Mouse (Mus musculus) hindbrain, embryonic 12.5 days (tissue): ENCODE measurements around the gene Gm9573. TPM values are rescaled to one million over a fixed set of nuclear protein-coding genes. Genes with fewer than 3 reads are reported as not detected.
A peak's percentile ranks its signal among the peaks of the same experiment; 100 is the strongest.

Experiments
- ATAC-seq: fragments of 200-750 bp; cut with Nextera tagmentation; 2 replicates; pipeline ENCODE4 v1.8.0; 2017; ENCODE audit warnings: moderate TSS enrichment; ENCODE audit not compliant: low FRiP score
- H3K27ac ChIP-seq: fragments of 300-500 bp; sonication (generic); 2 replicates; pipeline ENCODE4 v1.5.1; 2016; ENCODE audit warnings: mild to moderate bottlenecking
- H3K27me3 ChIP-seq: fragments of 300-500 bp; sonication (generic); 2 replicates; pipeline ENCODE4 v1.6.1; 2016; ENCODE audit warnings: mild to moderate bottlenecking
- H3K36me3 ChIP-seq: fragments of 300-500 bp; sonication (generic); 2 replicates; pipeline ENCODE4 v1.6.1; 2016; ENCODE audit warnings: mild to moderate bottlenecking
- H3K4me1 ChIP-seq: fragments of 300-500 bp; sonication (generic); 2 replicates; pipeline ENCODE4 v1.6.1; 2016
- H3K4me2 ChIP-seq: fragments of 300-500 bp; sonication (generic); replicated peaks from 2 replicates; pipeline ENCODE4 v1.6.1; 2016; ENCODE audit warnings: mild to moderate bottlenecking
- H3K4me3 ChIP-seq: fragments of 300-500 bp; sonication (generic); 2 replicates; pipeline ENCODE4 v1.5.1; 2016; ENCODE audit warnings: mild to moderate bottlenecking
- H3K9ac ChIP-seq: fragments of 300-500 bp; sonication (generic); 2 replicates; pipeline ENCODE4 v1.6.1; 2016; ENCODE audit warnings: mild to moderate bottlenecking, moderate library complexity
- H3K9me3 ChIP-seq: fragments of 300-500 bp; sonication (generic); replicated peaks from 2 replicates; pipeline ENCODE4 v1.6.1; 2016; ENCODE audit warnings: mild to moderate bottlenecking
- WGBS: fragments of 180-500 bp; shearing (Covaris S2); methylation state at CpG from one replicate; pipeline ENCODE4 v1.1.7; 2016; 5-methylcytosine and 5-hydroxymethylcytosine counted together
- polyA plus RNA-seq: library from polyadenylated mRNA; unstranded; fragments of >200 nt; fragmentation: Nextera tagmentation; extraction: Ambion mirVana; gene quantifications from 2 replicates; pipeline ENCODE4 v1.2.1, GENCODE M21; 2016

Gene Gm9573
- polyA plus RNA-seq = not detected in 2 replicates

DNA sequence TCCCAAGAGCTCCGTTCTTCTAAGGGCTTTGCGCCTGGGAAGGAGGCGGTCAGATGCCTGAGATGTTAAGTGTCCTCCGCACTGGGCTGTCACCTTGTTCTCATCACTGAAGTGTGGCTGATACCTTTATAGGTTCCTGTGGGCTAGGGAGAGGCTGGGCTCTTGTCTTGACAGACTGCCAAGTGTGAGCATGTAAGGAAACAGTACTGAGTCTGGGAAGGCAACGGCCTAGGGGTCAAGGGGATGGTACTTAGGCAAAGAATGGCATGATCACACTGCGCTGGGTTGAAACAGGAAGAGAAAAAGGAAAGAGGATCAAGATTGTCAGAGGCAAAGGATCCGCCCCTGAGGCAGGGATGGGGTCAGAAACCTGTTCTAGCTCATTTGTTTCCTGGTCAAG is at the start of gene Gm9573:
Gene Gm9573, minus strand, starts transcription at position 101 of the 400 bp plus-strand sequence.
- Histone ChIP-seq H3K4me1 (no peaks in the 10 kb centered on the region), H3K27me3 (no peaks in the 10 kb centered on the region), H3K27ac (no peak within 1 kb of the TSS), H3K4me2 (no peak within 1 kb of the TSS), H3K36me3 (no peaks in the 10 kb centered on the region), H3K4me3 (no peak within 1 kb of the TSS), H3K9ac (no peak within 1 kb of the TSS), H3K9me3 (no peaks in the 10 kb centered on the region)
- no peak for ATAC-seq
- 88% methylated on average over 7 of the region's 7 CpGs for WGBS

DNA sequence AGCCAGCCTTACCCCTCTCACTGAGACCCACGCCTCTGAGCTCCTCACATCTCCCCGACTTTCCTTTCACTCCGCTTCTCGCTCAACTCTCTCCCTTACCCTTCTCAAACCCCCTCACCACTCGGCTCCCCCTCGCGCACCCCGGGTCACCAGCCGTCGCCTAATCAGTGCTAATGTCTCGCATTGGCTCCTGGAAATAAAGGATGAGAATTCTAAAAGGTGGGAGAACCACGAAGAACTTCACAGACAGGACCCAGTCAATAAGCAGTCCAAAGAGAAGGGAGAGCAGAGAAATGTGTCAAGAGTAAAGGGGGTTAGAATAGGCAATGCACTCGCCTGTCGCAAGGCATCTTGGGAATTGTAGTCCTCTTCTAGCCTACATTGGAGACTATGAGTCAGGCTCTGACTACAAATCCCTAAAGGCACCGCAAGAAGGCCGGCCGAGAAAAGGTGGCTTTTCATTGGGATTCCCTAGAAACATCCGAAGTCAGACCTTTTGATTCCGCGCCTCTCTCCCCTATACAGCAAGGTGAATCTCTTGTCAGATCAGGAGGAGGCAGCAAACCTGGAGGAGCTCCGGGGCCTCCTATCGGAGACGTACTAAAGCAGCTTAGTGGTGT is 47.1 kb upstream of the Gm9573 start, which contains the start of gene Gtf2h4:
Gene Gtf2h4, minus strand, starts transcription at position 324 of the 620 bp plus-strand sequence.
- H3K27me3 ChIP-seq = no peaks in the 10 kb centered on the region
- 0 out of 2 replicates have a peak within 1 kb of the TSS, but pooled peaks have one; percentile 35 for H3K27ac ChIP-seq
- H3K36me3 ChIP-seq = no peaks in the 10 kb centered on the region
- H3K9me3 ChIP-seq = no peaks in the 10 kb centered on the region
- H3K4me3 ChIP-seq = peak within 1 kb of the TSS; percentile 67
- peak; percentile 96 for ATAC-seq
- 1% methylated on average over 23 of the region's 23 CpGs for WGBS
- H3K9ac ChIP-seq = peak within 1 kb of the TSS; percentile 87
- H3K4me1 ChIP-seq = peaks cover 7% of the 10 kb centered on the region
- peak within 1 kb of the TSS; percentile 84 for H3K4me2 ChIP-seq

DNA sequence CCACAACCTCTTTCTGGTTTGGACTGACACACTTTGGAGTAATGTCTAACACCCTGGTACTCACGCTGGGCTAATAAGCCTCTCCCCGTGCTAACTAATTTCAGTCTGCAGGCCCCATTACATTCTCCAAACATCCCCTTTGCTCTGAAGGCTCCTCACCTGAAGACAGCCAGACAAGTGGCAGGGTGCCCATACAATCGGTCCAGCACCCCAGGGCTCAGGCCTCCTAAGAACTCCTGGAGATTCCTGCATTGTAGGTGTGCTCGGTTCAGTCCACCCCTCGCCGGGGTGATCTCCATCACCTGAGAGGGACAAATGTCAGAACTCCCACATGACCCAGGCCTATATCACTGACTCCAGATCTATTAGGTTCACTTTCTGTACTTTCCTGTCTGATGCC is 46.1 kb upstream of the Gm9573 start:
- ATAC-seq = no peak
- Histone ChIP-seq H3K9ac (no peak overlapping the region), H3K4me3 (no peak overlapping the region), H3K4me2 (peak overlapping the region; percentile 84; the same call in 1 of the 2 replicates), H3K27ac (no peak overlapping the region), H3K27me3 (no peaks in the 10 kb centered on the region), H3K4me1 (peaks cover 13% of the 10 kb centered on the region), H3K36me3 (no peaks in the 10 kb centered on the region), H3K9me3 (no peaks in the 10 kb centered on the region)
- 94% methylated on average over 6 of the region's 6 CpGs for WGBS

DNA sequence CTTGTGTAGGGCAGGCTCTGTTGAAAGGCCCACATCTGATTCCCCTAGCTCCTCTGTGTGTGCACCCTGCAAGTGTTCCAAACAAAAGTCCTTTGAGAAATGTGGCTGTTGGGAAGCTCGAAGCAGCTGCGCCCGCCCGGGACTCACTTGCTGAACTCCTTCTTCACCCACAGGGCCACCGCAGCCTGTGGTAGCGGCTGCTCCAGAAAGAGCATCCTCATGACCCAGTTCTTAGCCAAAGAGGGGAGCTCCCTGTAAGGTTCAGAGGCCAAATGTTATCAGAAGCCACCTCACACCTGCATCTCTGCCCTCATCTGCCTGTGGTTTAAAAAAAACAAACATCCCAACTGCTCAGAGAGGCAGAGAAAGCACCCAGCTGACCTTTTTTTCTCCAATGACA is 45.4 kb upstream of the Gm9573 start:
- Histone ChIP-seq H3K9me3 (no peaks in the 10 kb centered on the region), H3K36me3 (no peaks in the 10 kb centered on the region), H3K27ac (no peak overlapping the region), H3K27me3 (no peaks in the 10 kb centered on the region), H3K4me2 (no peak overlapping the region), H3K4me1 (peaks cover 15% of the 10 kb centered on the region), H3K4me3 (no peak overlapping the region), H3K9ac (no peak overlapping the region)
- WGBS = 89% methylated on average over 6 of the region's 6 CpGs
- no peak for ATAC-seq

DNA sequence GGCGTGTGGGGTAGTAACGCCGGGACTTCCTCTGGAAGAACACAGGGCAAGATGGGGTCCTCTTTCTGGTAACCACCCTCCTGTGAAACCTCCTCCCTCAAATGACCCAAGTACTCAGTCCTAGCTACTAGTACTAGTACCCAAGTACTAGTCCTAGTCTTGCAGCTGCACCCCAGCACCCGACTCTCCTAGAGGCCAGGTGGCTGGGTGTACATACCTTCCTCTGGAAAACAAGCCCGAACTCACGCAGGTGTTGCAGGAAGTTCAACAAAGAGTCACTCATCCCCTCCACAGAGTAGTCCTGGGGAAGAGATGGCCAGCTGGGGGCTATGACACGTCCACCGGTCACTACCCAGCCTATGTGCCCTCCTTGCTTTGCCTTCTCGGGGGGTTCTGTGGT is 43.3 kb upstream of the Gm9573 start:
- H3K4me3 ChIP-seq = no peak overlapping the region
- H3K27me3 ChIP-seq = no peaks in the 10 kb centered on the region
- no peak for ATAC-seq
- H3K36me3 ChIP-seq = 0 out of 2 replicates have a peak, but pooled peaks cover 3% of the 10 kb centered on the region
- H3K9me3 ChIP-seq = no peaks in the 10 kb centered on the region
- WGBS = 89% methylated on average over 9 of the region's 9 CpGs
- no peak overlapping the region for H3K4me2 ChIP-seq
- H3K27ac ChIP-seq = no peak overlapping the region
- H3K9ac ChIP-seq = no peak overlapping the region
- peaks cover 26% of the 10 kb centered on the region for H3K4me1 ChIP-seq

DNA sequence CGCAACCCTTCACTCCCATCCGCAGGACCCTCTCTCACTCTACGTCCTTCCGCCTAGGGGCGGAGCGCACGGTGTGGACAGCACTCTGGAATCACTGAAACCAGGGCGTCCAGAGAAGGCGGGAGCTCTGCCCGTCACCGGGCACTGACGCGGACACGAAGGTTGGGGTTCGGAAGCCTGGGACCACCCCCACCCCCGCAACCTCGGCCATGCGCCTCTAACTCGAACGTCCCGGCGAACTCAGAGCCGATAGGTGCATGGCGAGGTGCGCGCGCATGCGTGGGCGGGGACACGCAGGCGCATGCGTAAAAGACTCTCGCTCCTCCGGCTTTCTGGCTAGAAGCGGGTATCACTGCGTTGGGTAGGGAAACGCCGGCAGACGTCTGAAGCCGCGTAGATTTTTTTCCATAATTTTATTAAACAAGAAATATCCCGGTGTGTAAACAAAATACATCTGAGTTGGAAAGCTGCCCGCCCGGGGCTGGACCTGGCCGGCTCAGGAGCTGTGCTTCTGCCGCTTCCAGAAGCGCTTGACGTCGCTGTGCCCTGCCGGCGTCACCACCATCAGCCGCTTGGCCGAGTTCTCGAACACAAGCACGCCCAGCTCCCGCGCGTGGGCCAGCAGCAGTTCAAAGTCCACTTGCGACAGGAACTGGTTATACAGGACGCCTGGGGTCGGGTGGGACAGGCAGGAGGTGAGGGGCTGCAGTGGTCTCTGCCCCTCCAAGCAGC is 41.1 kb upstream of the Gm9573 start, which contains the start of gene Vars2:
Gene Vars2, minus strand, starts transcription at position 259 of the 732 bp plus-strand sequence.
- H3K9me3 ChIP-seq = no peaks in the 10 kb centered on the region
- H3K9ac ChIP-seq = peak within 1 kb of the TSS; percentile 87
- peaks cover 15% of the 10 kb centered on the region for H3K36me3 ChIP-seq
- WGBS = under 1% methylated on average over 61 of the region's 61 CpGs
- ATAC-seq = peak; percentile 92
- H3K4me1 ChIP-seq = peaks cover 18% of the 10 kb centered on the region
- H3K4me2 ChIP-seq = peak within 1 kb of the TSS; percentile 92
- H3K27ac ChIP-seq = peak within 1 kb of the TSS; percentile 88
- H3K4me3 ChIP-seq = peak within 1 kb of the TSS; percentile 74
- H3K27me3 ChIP-seq = no peaks in the 10 kb centered on the region

DNA sequence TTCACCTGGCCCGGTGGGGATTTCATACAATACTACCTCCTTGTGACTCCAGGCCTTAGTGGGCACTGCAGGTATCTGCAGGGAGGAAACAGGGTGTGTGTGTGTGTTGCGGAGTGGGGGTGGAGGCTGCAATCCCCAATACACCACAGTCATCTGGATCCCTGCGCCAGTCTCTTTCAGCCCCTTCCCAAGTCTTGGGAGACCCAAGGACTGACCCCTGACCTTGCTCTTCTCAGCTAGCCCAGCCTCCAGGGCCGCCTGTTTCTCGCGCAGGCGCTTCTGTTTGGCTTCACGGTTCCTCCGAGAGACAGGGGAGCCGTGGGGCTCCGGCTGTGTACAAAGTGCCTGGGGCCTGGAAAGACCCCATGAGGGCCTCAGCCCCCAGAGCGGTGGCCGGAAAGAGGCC is 40.4 kb upstream of the Gm9573 start:
- ATAC-seq = peak; percentile 66
- Histone ChIP-seq H3K4me1 (peaks cover 18% of the 10 kb centered on the region), H3K27ac (peak overlapping the region; percentile 88), H3K4me3 (peak overlapping the region; percentile 74), H3K9ac (peak overlapping the region; percentile 87), H3K9me3 (no peaks in the 10 kb centered on the region), H3K4me2 (peak overlapping the region; percentile 92), H3K36me3 (peaks cover 16% of the 10 kb centered on the region), H3K27me3 (no peaks in the 10 kb centered on the region)
- WGBS = 2% methylated on average over 13 of the region's 13 CpGs

DNA sequence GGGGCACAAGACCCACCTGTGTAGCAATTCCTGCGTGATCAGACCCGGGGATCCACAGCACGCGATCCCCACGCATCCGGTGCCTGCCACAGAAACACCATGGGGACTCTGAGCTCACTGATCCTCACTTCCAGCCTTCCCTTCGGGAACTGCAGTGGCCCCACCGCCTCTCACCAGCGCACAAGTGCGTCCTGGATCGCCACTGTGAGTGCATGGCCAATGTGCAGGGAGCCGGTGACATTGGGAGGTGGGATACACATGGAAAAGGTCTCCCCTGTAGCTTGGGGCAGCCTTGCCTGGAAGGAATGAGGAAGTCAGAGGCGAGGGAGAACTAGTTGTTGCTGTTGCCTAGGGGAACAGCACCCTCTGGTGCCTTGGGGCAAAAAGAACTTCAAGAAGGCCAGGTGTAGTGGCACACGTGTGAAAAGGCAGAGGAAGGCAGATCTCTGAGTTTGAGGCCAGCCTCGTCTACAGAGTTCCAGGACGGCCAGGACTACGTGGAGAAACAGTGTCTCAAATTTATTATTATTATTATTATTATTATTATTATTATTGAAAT is 39.6 kb upstream of the Gm9573 start:
- WGBS = 84% methylated on average over 17 of the region's 17 CpGs
- H3K4me1 ChIP-seq = peaks cover 18% of the 10 kb centered on the region
- no peak for ATAC-seq
- H3K36me3 ChIP-seq = peaks cover 24% of the 10 kb centered on the region
- H3K27me3 ChIP-seq = no peaks in the 10 kb centered on the region
- H3K9me3 ChIP-seq = no peaks in the 10 kb centered on the region
- no peak overlapping the region for H3K9ac ChIP-seq
- peak overlapping the region; percentile 92 for H3K4me2 ChIP-seq
- H3K4me3 ChIP-seq = no peak overlapping the region
- H3K27ac ChIP-seq = no peak overlapping the region

DNA sequence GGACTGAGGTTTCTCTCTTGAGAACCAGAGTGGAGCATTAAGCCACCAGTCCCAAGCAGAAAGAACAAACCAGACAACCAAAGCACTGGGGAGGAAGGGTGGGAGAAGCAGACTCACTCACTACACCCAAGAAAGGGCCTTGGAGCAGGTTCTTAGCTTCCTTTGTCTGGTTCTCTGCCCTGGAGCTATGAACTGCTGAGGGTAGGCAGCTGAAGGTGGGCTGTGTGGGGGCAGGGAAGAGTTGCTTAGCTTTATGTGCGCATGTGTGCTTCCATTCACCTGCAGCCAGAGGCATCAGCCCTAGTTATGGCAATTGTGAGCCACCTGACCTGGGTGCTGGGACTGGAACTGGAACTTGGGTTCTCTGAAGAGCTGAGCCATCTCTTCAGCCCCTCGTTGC is 26.6 kb upstream of the Gm9573 start:
- Histone ChIP-seq H3K27ac (no peak overlapping the region), H3K4me2 (no peak overlapping the region), H3K4me3 (no peak overlapping the region), H3K9ac (no peak overlapping the region), H3K27me3 (no peaks in the 10 kb centered on the region), H3K9me3 (no peaks in the 10 kb centered on the region), H3K36me3 (peaks cover 32% of the 10 kb centered on the region), H3K4me1 (no peaks in the 10 kb centered on the region; the same call in 1 of the 2 replicates)
- no peak for ATAC-seq
- WGBS = 96% methylated on average over 2 of the region's 2 CpGs

DNA sequence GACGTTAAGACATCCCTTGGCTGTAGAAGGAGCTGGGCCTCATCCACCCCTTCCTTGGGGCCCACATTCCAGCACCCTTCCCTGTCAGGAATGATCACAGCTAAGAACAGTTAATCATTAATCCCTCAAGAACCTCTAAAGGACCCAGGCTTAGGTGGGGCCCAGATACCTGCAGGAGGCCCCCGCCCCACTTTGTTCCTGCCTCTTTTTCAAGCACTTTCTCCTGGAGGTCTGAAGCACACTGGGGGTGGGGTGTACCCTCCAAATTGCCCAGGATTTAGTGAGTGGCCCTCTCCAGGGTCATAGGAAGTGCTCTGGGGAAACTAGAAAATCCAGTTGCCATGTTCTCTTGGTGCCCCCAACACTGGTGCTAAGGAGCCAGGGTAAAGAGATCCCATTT is 23.0 kb upstream of the Gm9573 start:
- H3K27me3 ChIP-seq = no peaks in the 10 kb centered on the region
- H3K4me1 ChIP-seq = no peaks in the 10 kb centered on the region; the same call in 1 of the 2 replicates
- H3K9ac ChIP-seq = no peak overlapping the region
- H3K36me3 ChIP-seq = no peaks in the 10 kb centered on the region
- ATAC-seq = no peak
- 63% methylated on average over 2 of the region's 2 CpGs for WGBS
- no peak overlapping the region for H3K4me2 ChIP-seq
- H3K4me3 ChIP-seq = no peak overlapping the region
- no peak overlapping the region for H3K27ac ChIP-seq
- H3K9me3 ChIP-seq = no peaks in the 10 kb centered on the region

DNA sequence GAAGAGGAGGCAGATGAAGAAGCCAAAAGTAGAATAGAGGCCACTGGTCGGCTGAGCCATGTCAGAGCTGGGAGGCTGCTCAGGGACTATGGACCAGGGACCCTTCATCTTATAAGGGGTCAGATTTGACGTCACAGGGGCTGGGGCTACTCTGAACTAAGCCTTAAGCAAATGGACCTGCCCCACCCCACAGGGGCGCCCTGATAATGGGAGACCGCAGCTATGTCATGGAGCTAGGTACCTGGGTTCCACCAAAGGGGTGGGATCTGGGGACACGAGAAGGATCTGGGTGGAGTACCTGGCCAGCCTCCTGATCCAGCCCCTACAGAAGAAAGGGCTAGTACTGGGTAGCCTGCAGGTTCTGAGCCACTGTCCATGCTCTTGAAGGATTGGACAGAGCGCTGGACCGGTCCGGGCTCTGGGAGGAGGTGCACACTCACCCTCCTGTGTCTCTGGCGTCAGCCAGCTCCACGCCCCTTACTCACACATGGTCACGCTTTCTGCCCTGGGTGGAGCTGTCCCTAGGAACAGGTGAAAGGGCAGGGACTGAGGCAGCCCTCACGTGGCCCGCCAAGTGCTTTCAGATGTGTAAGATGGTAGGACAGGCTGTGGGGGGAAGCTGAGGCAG is 17.3 kb upstream of the Gm9573 start, which contains the start of gene Mucl3:
Gene Mucl3, minus strand, starts transcription at position 87 of the 628 bp plus-strand sequence.
- WGBS = 77% methylated on average over 13 of the region's 13 CpGs
- Histone ChIP-seq H3K9ac (no peak within 1 kb of the TSS), H3K27ac (no peak within 1 kb of the TSS), H3K4me1 (no peaks in the 10 kb centered on the region), H3K27me3 (no peaks in the 10 kb centered on the region), H3K4me2 (no peak within 1 kb of the TSS), H3K4me3 (no peak within 1 kb of the TSS), H3K9me3 (no peaks in the 10 kb centered on the region), H3K36me3 (no peaks in the 10 kb centered on the region)
- no peak for ATAC-seq

DNA sequence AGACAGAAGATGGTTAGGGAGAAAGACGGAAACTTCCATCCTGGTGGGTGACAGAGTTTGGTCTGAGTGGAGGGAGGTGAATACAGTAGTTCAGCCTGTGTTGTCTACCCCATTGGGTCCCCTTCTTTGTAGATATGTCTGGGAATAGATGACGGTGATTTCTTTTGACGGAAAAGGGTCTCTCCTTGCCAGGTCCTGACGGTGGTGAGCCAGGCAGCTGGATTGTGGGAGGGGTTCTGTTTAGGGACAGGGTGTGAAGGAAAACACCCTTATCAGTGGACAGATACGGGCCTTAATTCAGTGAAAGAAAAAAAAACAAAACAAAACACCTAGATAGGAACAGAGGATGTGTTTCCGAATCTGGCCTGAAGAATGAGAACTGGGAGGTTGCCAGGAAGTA is 12.9 kb upstream of the Gm9573 start:
- Histone ChIP-seq H3K27ac (no peak overlapping the region), H3K36me3 (no peaks in the 10 kb centered on the region), H3K27me3 (peaks cover 10% of the 10 kb centered on the region; the same call in 1 of the 2 replicates), H3K4me2 (no peak overlapping the region), H3K4me1 (peaks cover 4% of the 10 kb centered on the region; the same call in 1 of the 2 replicates), H3K4me3 (no peak overlapping the region), H3K9me3 (no peaks in the 10 kb centered on the region), H3K9ac (no peak overlapping the region)
- no peak for ATAC-seq
- 78% methylated on average over 6 of the region's 6 CpGs for whole genome bisulfite sequencing
